Mouse (Mus musculus): ENCODE data around the gene Nxpe4.

- TF ChIP-seq CTCF (IDR thresholded peaks at IDR 0.05; ENCODE audit: borderline replicate concordance, control insufficient read depth, extremely low read depth, insufficient read depth, low read length, poor library complexity) = no peak
- no peak for TF ChIP-seq POLR2A (IDR thresholded peaks at IDR 0.05; ENCODE audit: control insufficient read depth, extremely low read depth, insufficient read depth, low read length, poor library complexity)
Measured at GRCm38 (mm10) chr9:48276831-48277230, 115.0 kb downstream of the Nxpe4 start.

Measured in thymus, adult 2 months (tissue).